Mouse (Mus musculus) forebrain, embryonic 16.5 days (tissue): ENCODE results near the gene Gm8994. TPM values are rescaled to one million over a fixed set of nuclear protein-coding genes. Genes with fewer than 3 reads are reported as not detected.
"Not testable (repeated sequence)": the region's sequence is repeated elsewhere in the genome, so short reads cannot be mapped to it uniquely, and the experiment has no call there.

Experiments used
- ATAC-seq: fragments of 200-750 bp; cut with Nextera tagmentation; 2 replicates; pipeline ENCODE4 v1.8.0; 2017; ENCODE audit warnings: mild to moderate bottlenecking, moderate library complexity
- H3K27ac ChIP-seq: fragments of 300-500 bp; sonication (generic); 2 replicates; pipeline ENCODE4 v1.5.1; 2014; ENCODE audit warnings: low read length, control low read depth
- H3K27me3 ChIP-seq: fragments of 300-500 bp; sonication (generic); replicated peaks from 2 replicates; pipeline ENCODE4 v1.6.1; 2014; ENCODE audit warnings: low read length; ENCODE audit not compliant: control insufficient read depth, insufficient read depth
- H3K36me3 ChIP-seq: fragments of 300-500 bp; sonication (generic); 2 replicates; pipeline ENCODE4 v1.6.1; 2014; ENCODE audit not compliant: control insufficient read depth, insufficient read depth
- H3K4me1 ChIP-seq: fragments of 300-500 bp; sonication (generic); replicated peaks from 2 replicates; pipeline ENCODE4 v1.6.1; 2014; ENCODE audit warnings: low read length; ENCODE audit not compliant: control insufficient read depth, insufficient read depth
- H3K4me2 ChIP-seq: fragments of 300-500 bp; sonication (generic); 2 replicates; pipeline ENCODE4 v1.6.1; 2014; ENCODE audit warnings: mild to moderate bottlenecking, low read length, control low read depth
- H3K4me3 ChIP-seq: fragments of 300-500 bp; sonication (generic); replicated peaks from 2 replicates; pipeline ENCODE4 v1.5.1; 2014; ENCODE audit warnings: mild to moderate bottlenecking, low read length, control low read depth
- H3K9ac ChIP-seq: fragments of 300-500 bp; sonication (generic); replicated peaks from 2 replicates; pipeline ENCODE4 v1.6.1; 2014; ENCODE audit warnings: low read depth, low read length, control low read depth
- H3K9me3 ChIP-seq: fragments of 300-500 bp; sonication (generic); 2 replicates; pipeline ENCODE4 v1.6.1; 2016; ENCODE audit warnings: low read length; ENCODE audit not compliant: control insufficient read depth
- WGBS: fragments of 180-500 bp; shearing (Covaris S2); extraction: QIAGEN DNeasy Blood & Tissue Kit; methylation state at CpG from one replicate; pipeline ENCODE4 v1.1.7; 2014; 5-methylcytosine and 5-hydroxymethylcytosine counted together
- polyA plus RNA-seq: library from polyadenylated mRNA; unstranded; fragments of >200 nt; fragmentation: Nextera tagmentation; extraction: Ambion mirVana; gene quantifications from 2 replicates; pipeline ENCODE4 v1.2.1, GENCODE M21; 2015

The Gm8994 gene
- polyA plus RNA-seq, 1 experiment from 2014 or later: not detected

DNA sequence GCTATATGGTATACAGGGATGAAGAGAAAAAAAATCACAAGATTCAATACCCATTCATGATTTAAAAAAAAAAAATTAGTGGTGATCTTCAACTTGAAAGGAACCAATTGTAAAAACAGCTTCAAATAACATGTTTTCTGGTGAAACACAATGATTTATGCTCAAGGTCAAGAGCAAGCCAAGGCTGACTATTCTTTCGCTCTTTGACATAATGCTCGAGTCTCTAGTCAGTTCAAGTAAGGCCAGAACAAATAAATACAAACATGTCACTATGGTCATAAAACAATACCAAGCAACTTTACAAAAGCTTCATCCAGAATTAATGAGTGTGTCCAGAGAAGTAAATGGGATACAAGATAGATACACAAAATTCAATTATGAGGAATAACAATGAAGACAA, 31.1 kb upstream of the Gm8994 start:
- Histone ChIP-seq H3K36me3 (no peaks in the 10 kb centered on the region), H3K27me3 (no peaks in the 10 kb centered on the region), H3K4me1 (0 out of 2 replicates have a peak, but pooled peaks cover 3% of the 10 kb centered on the region), H3K9me3 (peaks cover 2% of the 10 kb centered on the region), H3K9ac (no peak overlapping the region), H3K4me2 (no peak overlapping the region), H3K4me3 (no peak overlapping the region), H3K27ac (no peak overlapping the region)
- 74% methylated on average over 2 of the region's 2 CpGs for WGBS
- ATAC-seq: no peak

- no peak overlapping the region for H3K27ac ChIP-seq
- H3K36me3 ChIP-seq: no peaks in the 10 kb centered on the region
- H3K9me3 ChIP-seq: no peaks in the 10 kb centered on the region
- no peaks in the 10 kb centered on the region for H3K27me3 ChIP-seq
- no peak overlapping the region for H3K9ac ChIP-seq
- ATAC-seq: no peak
- peaks cover 12% of the 10 kb centered on the region; the same call in 1 of the 2 replicates for H3K4me1 ChIP-seq
- H3K4me2 ChIP-seq: no peak overlapping the region
- no peak overlapping the region for H3K4me3 ChIP-seq
These were observed 23.8 kb upstream of the Gm8994 start for GRCm38 (mm10) chr6:136303514-136303913.

GRCm38 (mm10) chr6:136304369-136304988, 22.9 kb upstream of the Gm8994 start:
- H3K9ac ChIP-seq: no peak overlapping the region
- no peak overlapping the region for H3K4me2 ChIP-seq
- WGBS: 70% methylated on average over 11 of the region's 11 CpGs
- H3K4me1 ChIP-seq: peaks cover 12% of the 10 kb centered on the region; the same call in 1 of the 2 replicates
- H3K4me3 ChIP-seq: no peak overlapping the region
- H3K27ac ChIP-seq: peak overlapping the region; percentile 79
- no peaks in the 10 kb centered on the region for H3K9me3 ChIP-seq
- peak; percentile 80 for ATAC-seq
- no peaks in the 10 kb centered on the region for H3K27me3 ChIP-seq
- no peaks in the 10 kb centered on the region for H3K36me3 ChIP-seq

DNA sequence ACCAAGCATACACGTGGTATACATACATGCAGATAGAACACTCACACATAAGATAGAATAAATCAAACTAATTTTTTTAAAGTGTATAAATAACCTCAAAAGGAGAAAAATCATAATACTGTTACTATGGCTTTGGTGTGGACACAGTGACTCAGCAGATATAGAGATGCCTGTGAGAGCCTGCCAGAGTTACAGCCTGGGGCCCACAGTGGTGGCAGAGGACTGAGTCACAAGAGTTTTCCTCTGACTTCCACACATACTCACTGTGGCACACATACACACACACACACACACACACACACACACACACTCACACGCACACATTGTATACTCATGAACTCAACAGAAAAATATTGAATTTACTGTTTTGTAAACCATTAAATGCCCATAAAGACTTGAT, 17.9 kb upstream of the Gm8994 start:
- Histone ChIP-seq H3K4me1 (peaks cover 7% of the 10 kb centered on the region; the same call in 1 of the 2 replicates), H3K4me2 (no peak overlapping the region), H3K27ac (no peak overlapping the region), H3K9me3 (no peaks in the 10 kb centered on the region), H3K9ac (no peak overlapping the region), H3K4me3 (no peak overlapping the region), H3K36me3 (no peaks in the 10 kb centered on the region), H3K27me3 (no peaks in the 10 kb centered on the region)
- 98% methylated on average over 2 of the region's 2 CpGs for WGBS
- ATAC-seq: no peak

DNA sequence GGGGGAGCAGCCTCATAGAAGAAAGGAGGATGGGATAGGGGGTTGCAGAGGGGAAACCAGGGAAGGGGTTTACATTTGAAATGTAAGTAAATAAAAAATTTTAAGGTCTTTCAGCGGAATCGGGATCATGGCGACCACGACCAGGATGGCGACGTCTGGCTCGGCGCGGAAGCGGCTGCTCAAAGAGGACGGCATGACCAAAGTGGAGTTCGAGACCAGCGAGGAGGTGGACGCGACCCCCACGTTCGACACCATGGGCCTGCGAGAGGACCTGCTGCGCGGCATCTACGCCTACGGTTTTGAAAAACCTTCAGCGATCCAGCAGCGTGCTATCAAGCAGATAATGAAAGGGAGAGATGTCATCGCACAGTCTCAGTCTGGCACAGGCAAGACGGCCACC, 1.1 kb downstream of the Gm8994 start:
- not testable (repeated sequence) for H3K9ac ChIP-seq, H3K4me1 ChIP-seq, H3K27me3 ChIP-seq, H3K4me2 ChIP-seq, H3K9me3 ChIP-seq, H3K27ac ChIP-seq, H3K36me3 ChIP-seq, H3K4me3 ChIP-seq, ATAC-seq
- 96% methylated on average over 26 of the region's 26 CpGs for WGBS

DNA sequence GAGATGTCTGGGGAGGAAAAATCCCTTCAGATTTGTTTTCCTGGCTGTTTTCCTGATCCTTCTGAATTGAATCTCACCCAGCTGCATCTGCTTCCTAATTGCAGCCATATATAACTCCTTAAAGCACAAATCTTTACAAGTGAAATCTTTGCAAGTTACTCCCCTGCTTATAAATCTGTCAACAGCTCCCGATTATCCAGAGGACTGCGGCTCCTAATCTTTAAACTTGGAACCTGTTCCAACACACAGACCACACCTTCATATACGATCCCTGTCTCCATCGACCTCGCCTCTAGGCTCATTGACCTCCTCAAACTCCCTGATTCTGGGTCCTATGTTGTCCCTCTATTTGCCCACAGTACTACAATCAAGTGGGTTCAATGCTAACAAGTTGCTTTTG, 13.3 kb downstream of the Gm8994 start:
- Histone ChIP-seq H3K4me1 (no peaks in the 10 kb centered on the region), H3K4me3 (no peak overlapping the region), H3K27ac (no peak overlapping the region), H3K9ac (no peak overlapping the region), H3K9me3 (no peaks in the 10 kb centered on the region), H3K36me3 (no peaks in the 10 kb centered on the region), H3K4me2 (no peak overlapping the region), H3K27me3 (no peaks in the 10 kb centered on the region)
- 74% methylated on average over 5 of the region's 5 CpGs for WGBS
- no peak for ATAC-seq

- Histone ChIP-seq H3K4me3 (no peak overlapping the region), H3K27me3 (no peaks in the 10 kb centered on the region), H3K9me3 (no peaks in the 10 kb centered on the region), H3K27ac (no peak overlapping the region), H3K4me1 (no peaks in the 10 kb centered on the region), H3K9ac (no peak overlapping the region), H3K36me3 (no peaks in the 10 kb centered on the region), H3K4me2 (no peak overlapping the region)
- 81% methylated on average over 1 of the region's 1 CpGs for WGBS
- no peak for ATAC-seq
These were observed 13.8 kb downstream of the Gm8994 start for GRCm38 (mm10) chr6:136341093-136341492.

DNA sequence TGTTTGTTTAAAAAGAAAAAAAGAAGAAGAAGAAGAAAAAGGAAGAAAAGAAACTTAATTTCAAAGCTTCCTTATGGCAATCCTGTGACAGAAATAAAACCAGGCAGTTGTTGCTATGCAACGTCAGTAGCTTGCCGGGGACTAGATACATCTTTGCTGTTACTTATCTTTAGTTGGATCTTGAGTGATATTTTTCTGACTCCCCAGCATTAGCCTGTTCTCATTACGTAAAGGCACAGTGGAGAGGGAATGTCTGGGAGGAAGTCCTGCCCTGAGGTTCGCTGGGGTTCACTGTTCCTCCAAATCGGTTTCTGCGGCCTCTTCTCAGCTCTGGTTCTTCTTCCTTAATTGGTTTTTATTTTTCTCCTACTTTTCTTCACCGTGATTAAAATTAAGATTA, 16.5 kb downstream of the Gm8994 start:
- Histone ChIP-seq H3K4me3 (no peak overlapping the region), H3K9ac (no peak overlapping the region), H3K4me2 (no peak overlapping the region), H3K27me3 (no peaks in the 10 kb centered on the region), H3K9me3 (no peaks in the 10 kb centered on the region), H3K27ac (no peak overlapping the region), H3K36me3 (no peaks in the 10 kb centered on the region), H3K4me1 (no peaks in the 10 kb centered on the region)
- ATAC-seq: no peak
- WGBS: 83% methylated on average over 7 of the region's 7 CpGs

DNA sequence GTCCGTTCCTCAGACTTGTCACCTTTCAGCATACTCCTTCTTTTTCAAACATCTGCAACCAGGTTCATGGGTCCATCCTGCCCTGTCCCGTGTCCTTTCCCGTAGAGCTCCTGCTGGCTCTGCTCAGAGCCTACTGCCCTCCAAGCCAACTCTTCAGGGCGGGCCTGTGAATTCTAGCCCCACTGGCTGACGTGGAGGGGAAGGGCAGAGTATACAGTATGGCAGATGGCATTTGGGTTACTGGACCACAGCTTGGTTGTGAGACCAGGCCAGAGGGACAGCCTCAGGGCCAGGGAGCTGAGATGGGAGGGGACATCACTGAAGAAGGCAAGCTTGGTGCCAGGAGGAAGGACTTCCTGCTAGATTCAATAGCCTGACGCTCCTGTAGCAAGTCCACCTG, 17.7 kb downstream of the Gm8994 start:
- no peak for ATAC-seq
- H3K4me2 ChIP-seq: no peak overlapping the region
- H3K27me3 ChIP-seq: no peaks in the 10 kb centered on the region
- H3K9ac ChIP-seq: no peak overlapping the region
- H3K36me3 ChIP-seq: no peaks in the 10 kb centered on the region
- H3K27ac ChIP-seq: no peak overlapping the region
- no peaks in the 10 kb centered on the region for H3K9me3 ChIP-seq
- H3K4me3 ChIP-seq: no peak overlapping the region
- WGBS: 90% methylated on average over 6 of the region's 6 CpGs
- H3K4me1 ChIP-seq: no peaks in the 10 kb centered on the region

DNA sequence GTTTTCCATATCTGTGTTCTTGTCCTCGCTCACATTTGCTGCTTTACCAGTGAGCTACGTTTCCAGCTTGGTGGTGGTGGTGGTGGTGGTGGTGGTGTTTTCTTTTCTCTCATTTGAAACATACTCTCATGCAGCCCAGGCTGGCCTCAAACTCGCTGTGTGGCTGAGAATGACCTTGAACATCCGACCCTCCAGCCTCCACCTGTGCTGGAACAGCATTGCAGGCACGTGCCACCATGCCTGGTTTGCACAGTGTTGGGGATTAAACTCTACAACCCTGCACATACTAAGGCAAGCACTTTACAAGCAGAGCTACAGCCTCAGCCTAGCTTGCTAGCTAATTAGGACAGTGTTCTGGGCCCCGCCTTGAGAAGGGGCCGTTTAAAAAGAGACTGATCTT, 18.3 kb downstream of the Gm8994 start:
- H3K9me3 ChIP-seq: no peaks in the 10 kb centered on the region
- H3K27me3 ChIP-seq: no peaks in the 10 kb centered on the region
- H3K36me3 ChIP-seq: no peaks in the 10 kb centered on the region
- no peaks in the 10 kb centered on the region for H3K4me1 ChIP-seq
- no peak overlapping the region for H3K9ac ChIP-seq
- no peak for ATAC-seq
- H3K4me3 ChIP-seq: no peak overlapping the region
- H3K4me2 ChIP-seq: no peak overlapping the region
- H3K27ac ChIP-seq: no peak overlapping the region
- WGBS: 82% methylated on average over 7 of the region's 7 CpGs
